In the genomic region with DNA sequence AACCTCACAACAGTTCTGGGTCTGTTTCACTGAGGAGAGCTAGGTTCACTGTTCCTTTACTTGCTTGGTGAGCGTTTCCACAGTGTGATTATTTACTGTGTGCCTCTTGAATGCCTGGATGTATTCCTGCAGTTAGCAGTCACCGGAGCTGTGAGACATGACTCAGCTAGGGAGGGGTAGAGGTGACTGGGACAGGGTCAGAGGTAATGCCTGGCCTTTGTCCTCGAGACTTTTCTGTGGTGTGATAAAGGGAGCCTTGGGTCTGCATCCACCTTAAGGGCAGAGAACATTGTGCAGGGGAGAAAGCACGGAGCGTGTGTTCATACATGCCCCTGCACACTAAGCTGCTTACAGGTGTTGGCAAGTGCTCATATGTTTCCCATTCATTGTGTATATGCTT, we compare ENCODE assay signal across 20 mouse cellular contexts.
DNase-seq lines count a peak whose midpoint lies in the region; ATAC-seq and TF ChIP-seq lines count a peak whose summit lies in the region.
"Had no signal": no experiment of that assay in that cellular context is flagged by ENCODE, and none has a peak within 500 bp of the region (broad histone marks: within the 10 kb centered on the region; RNA-seq: fewer than 3 reads in every experiment).

No protein-coding gene starts in this region.

- H3K27me3 ChIP-seq in ES-Bruce4 (ENCODE audit: control insufficient read depth, insufficient read depth, low read length, poor library complexity, severe bottlenecking) = no peaks in the 10 kb centered on the region
- no peaks in the 10 kb centered on the region for H3K27me3 ChIP-seq in stomach, postnatal 0 days (ENCODE audit: control insufficient read depth, insufficient read depth, low read length)
- H3K27me3 ChIP-seq: embryonic facial prominence, embryonic 12.5 days; forebrain, embryonic 13.5 days; forebrain, embryonic 15.5 days; Patski had no signal

- no peak for TF ChIP-seq POLR2A in ES-Bruce4 (IDR thresholded peaks at IDR 0.05; ENCODE audit: insufficient read depth, low read length)

- peak overlapping the region; percentile 42; the same call in 1 of the 2 replicates for H3K27ac ChIP-seq in ES-Bruce4 (ENCODE audit: insufficient read depth, low read length)
- no peak overlapping the region for H3K27ac ChIP-seq in stomach, postnatal 0 days (replicated peaks)
- H3K27ac ChIP-seq: embryonic facial prominence, embryonic 12.5 days; forebrain, embryonic 13.5 days; forebrain, embryonic 15.5 days had no signal

- H3K9ac ChIP-seq in ES-Bruce4 (ENCODE audit: low read depth, poor library complexity, severe bottlenecking) = no peak overlapping the region
- H3K9ac ChIP-seq in stomach, postnatal 0 days (ENCODE audit: low read length) = no peak overlapping the region
- H3K9ac ChIP-seq: embryonic facial prominence, embryonic 12.5 days; forebrain, embryonic 13.5 days; forebrain, embryonic 15.5 days; forebrain, postnatal 0 days had no signal

- peaks cover 26% of the 10 kb centered on the region for H3K4me1 ChIP-seq in ES-Bruce4 (ENCODE audit: control insufficient read depth, insufficient read depth, low read length)
- no peaks in the 10 kb centered on the region for H3K4me1 ChIP-seq in stomach, postnatal 0 days (replicated peaks; ENCODE audit: control insufficient read depth, insufficient read depth)
- H3K4me1 ChIP-seq: forebrain, embryonic 13.5 days; forebrain, embryonic 15.5 days had no signal

- no peak overlapping the region for H3K4me3 ChIP-seq in ES-Bruce4 (ENCODE audit: low read depth, low read length)
- H3K4me3 ChIP-seq in stomach, postnatal 0 days (ENCODE audit: low read depth, low read length) = no peak overlapping the region
- H3K4me3 ChIP-seq: embryonic facial prominence, embryonic 10.5 days; embryonic facial prominence, embryonic 12.5 days; forebrain, embryonic 13.5 days; forebrain, embryonic 15.5 days had no signal

- H3K9me3 ChIP-seq in ES-Bruce4 (replicated peaks; ENCODE audit: control insufficient read depth, insufficient read depth, low read length, poor library complexity, severe bottlenecking) = no peaks in the 10 kb centered on the region
- no peaks in the 10 kb centered on the region for H3K9me3 ChIP-seq in stomach, postnatal 0 days (ENCODE audit: control insufficient read depth, low read length)
- H3K9me3 ChIP-seq: embryonic facial prominence, embryonic 10.5 days; embryonic facial prominence, embryonic 12.5 days; forebrain, embryonic 13.5 days; forebrain, embryonic 15.5 days had no signal

- peak; percentile 74 for ATAC-seq in stomach, postnatal 0 days (ENCODE audit: low FRiP score, low TSS enrichment)
- no peak for ATAC-seq in monocyte, adult 5-6 weeks (replicated peaks; ENCODE audit: insufficient number of reproducible peaks, low FRiP score, low TSS enrichment, poor library complexity, severe bottlenecking)
- ATAC-seq: activated CD4-positive, CD25-positive, alpha-beta regulatory T cell, adult 4 months; forebrain, embryonic 13.5 days; forebrain, embryonic 15.5 days; forebrain, postnatal 0 days; Patski had no signal

- no peaks in the 10 kb centered on the region for H3K36me3 ChIP-seq in ES-Bruce4 (ENCODE audit: control insufficient read depth, insufficient read depth, low read length, poor library complexity, severe bottlenecking)
- no peaks in the 10 kb centered on the region for H3K36me3 ChIP-seq in stomach, postnatal 0 days (ENCODE audit: control insufficient read depth, insufficient read depth, low read length)
- H3K36me3 ChIP-seq: embryonic facial prominence, embryonic 10.5 days; embryonic facial prominence, embryonic 12.5 days; forebrain, embryonic 15.5 days; G1E had no signal

- WGBS in stomach, postnatal 0 days = 57% methylated on average over 5 of the region's 5 CpGs

- H3K4me2 ChIP-seq in stomach, postnatal 0 days (replicated peaks; ENCODE audit: low read depth) = no peak overlapping the region
- H3K4me2 ChIP-seq: embryonic facial prominence, embryonic 12.5 days; forebrain, embryonic 13.5 days; forebrain, embryonic 15.5 days had no signal

- peak; percentile 58; the same call in 1 of the 2 replicates for TF ChIP-seq EP300 in ES-Bruce4 (IDR thresholded peaks at IDR 0.05; ENCODE audit: insufficient read depth, low read depth, low read length)
- TF ChIP-seq EP300 in stomach, postnatal 0 days (optimal IDR thresholded peaks at IDR 0.05) = no peak

- peak; percentile 45 for DNase-seq in adrenal gland, adult 2 months
- DNase-seq in adrenal gland, postnatal 10 days = no peak
- no peak for DNase-seq in stomach, postnatal 0 days (ENCODE audit: low spot score)
- DNase-seq: adrenal gland, adult 8-10 months; adrenal gland, postnatal 25 days; cerebellum, adult 11-12 months; cerebellum, adult 2 months; cerebellum, adult 9-10 months; cerebellum, postnatal 10 days; cerebellum, postnatal 25 days; forebrain, postnatal 0 days had no signal

- TF ChIP-seq CTCF in ES-Bruce4 (IDR thresholded peaks at IDR 0.05; ENCODE audit: low read depth, low read length) = no peak
- no peak for TF ChIP-seq CTCF in stomach, postnatal 0 days (IDR thresholded peaks at IDR 0.05; ENCODE audit: low read depth)
